Mouse (Mus musculus): ENCODE measurements around the gene Ric8a. TPM values are rescaled to one million over a fixed set of nuclear protein-coding genes. Genes with fewer than 3 reads are reported as not detected.

The Ric8a gene
- total and polyA plus RNA-seq, 3 experiments, result 20.1 to 37.6 (median 23.6) TPM

DNA sequence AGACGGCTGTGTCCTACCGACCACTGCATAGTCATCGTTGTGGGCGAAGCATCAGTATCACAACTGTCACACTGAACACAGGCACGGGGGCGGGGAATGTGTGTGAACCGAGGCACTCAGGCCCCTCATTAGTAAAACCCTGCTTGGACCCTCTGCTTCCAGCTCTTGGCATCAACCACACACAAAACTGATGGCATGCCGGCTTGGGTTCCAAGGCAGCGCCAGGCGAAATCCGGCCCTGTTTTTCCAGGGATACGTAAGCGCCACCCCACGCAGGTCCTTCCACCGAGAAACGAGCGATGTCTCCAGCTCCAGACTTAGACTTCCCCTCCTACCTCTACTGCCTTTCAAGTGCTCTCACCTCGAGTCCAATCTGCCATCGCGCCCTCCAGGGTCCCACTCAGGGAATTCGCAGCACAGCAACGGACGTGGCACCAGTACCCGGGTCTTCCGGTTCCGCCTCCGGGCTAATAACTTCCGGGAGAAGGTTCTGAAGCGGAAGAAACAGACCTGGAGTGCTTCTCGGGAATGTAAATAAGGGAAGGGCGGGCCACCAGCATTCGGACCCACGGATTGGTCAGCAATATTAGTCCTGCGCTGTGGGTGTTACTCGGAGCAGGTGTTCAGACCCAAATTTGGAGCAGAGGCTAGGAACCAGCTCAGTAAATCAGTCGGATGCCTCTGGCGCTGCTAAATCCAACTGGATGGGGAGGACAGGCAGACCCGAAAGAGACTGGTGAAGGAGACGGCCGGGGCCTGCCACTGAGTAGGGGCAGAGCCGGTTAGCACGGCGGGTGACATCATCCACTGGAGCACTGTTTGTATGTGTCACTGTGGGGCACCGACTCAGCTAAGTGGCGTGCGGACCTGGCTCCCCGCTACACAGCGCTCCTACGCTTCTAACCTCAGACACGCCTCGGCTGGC, 635 bp upstream of the Ric8a start, which contains the start of gene Gm45785:
Gm45785 (minus strand) TSS at position 472 of the 925 bp plus-strand sequence.
- H3K36me3 ChIP-seq (ENCODE audit: control insufficient read depth, insufficient read depth, low read length), result no peaks in the 10 kb centered on the region

DNA sequence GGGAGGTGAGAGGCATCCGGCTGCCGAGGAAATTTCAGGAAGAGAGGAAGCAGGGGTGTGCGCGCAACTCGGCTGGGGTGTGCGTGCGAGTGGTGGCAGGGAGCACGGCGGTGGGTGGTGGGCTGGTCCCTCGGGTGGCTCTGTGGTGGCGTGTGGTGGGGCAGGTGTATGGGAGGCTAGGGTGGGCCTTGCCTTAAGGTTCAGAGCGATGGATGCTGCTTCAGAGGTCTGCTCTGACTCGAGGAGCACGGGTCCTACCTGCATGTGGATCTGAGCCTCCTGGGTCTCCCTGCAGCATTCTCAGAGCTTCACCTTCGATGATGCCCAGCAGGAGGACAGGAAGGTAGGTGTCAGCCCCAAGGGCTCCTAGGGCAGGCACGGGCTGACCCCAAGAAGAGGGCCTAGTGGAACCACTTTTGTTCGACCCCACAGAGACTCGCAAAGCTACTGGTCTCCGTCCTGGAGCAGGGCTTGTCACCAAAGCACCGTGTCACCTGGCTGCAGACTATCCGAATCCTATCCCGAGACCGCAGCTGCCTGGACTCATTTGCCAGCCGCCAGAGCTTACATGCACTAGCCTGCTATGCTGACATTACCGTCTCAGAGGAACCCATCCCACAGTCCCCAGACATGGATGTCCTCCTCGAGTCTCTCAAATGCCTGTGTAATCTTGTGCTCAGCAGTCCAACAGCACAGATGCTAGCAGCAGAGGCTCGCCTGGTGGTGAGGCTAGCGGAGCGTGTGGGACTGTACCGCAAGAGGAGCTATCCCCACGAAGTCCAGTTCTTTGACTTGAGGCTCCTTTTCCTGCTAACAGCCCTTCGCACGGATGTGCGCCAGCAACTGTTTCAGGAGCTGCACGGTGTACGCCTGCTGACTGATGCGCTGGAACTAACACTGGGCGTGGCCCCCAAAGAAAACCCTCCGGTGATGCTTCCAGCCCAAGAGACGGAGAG, 1.1 kb downstream of the Ric8a start, which contains the start of gene Bet1l:
Bet1l (minus strand) TSS at position 28 of the 956 bp plus-strand sequence.
- WGBS, result 19% methylated on average over 40 of the region's 40 CpGs
- intact Hi-C loops (cut with DNase I), result loop anchor here (1.0 to 5.0 kb wide), 2 partner anchors 24 to 314 kb away; partner anchors contain the start of genes Rnh1 and Sirt3
- peak within 1 kb of the TSS; percentile 87 for H3K9ac ChIP-seq (ENCODE audit: low read depth, low read length)
- no peaks in the 10 kb centered on the region for H3K36me3 ChIP-seq (ENCODE audit: control insufficient read depth, insufficient read depth, low read length)
- H3K27ac ChIP-seq, result peak within 1 kb of the TSS; percentile 93
- H3K4me1 ChIP-seq (ENCODE audit: control insufficient read depth, insufficient read depth, low read length), result peaks cover 8% of the 10 kb centered on the region
- no peaks in the 10 kb centered on the region for H3K27me3 ChIP-seq (ENCODE audit: control insufficient read depth, insufficient read depth, low read length)
- no peak for DNase-seq
- no peaks in the 10 kb centered on the region; the same call in 1 of the 2 replicates for H3K79me2 ChIP-seq (replicated peaks; ENCODE audit: control insufficient read depth, insufficient read depth, low read length)
- peak within 1 kb of the TSS; percentile 93 for H3K4me3 ChIP-seq
- TF ChIP-seq EP300 (IDR thresholded peaks at IDR 0.05; ENCODE audit: insufficient read depth, low read depth, low read length) (no peak), POLR2A (IDR thresholded peaks at IDR 0.05; ENCODE audit: insufficient read depth, low read depth, low read length) (no peak)

More for the DNA sequence above, 635 bp upstream of the Ric8a start, which contains the start of gene Gm45785:
- peaks cover 8% of the 10 kb centered on the region for H3K4me1 ChIP-seq (ENCODE audit: control insufficient read depth, insufficient read depth, low read length)
- WGBS, result under 1% methylated on average over 51 of the region's 51 CpGs
- TF ChIP-seq CTCF (IDR thresholded peaks at IDR 0.05), result no peak
- TF ChIP-seq POLR2A (IDR thresholded peaks at IDR 0.05; ENCODE audit: insufficient read depth, low read depth, low read length), result peak; percentile 87
- TF ChIP-seq EP300 (IDR thresholded peaks at IDR 0.05; ENCODE audit: insufficient read depth, low read depth, low read length), result peak; percentile 61; the same call in 1 of the 2 replicates
- intact Hi-C loops (cut with DNase I), result loop anchor here (5.0 kb wide), 1 partner anchor 316 kb away; the partner anchor contains the start of gene Rnh1
- no peaks in the 10 kb centered on the region; the same call in 1 of the 2 replicates for H3K79me2 ChIP-seq (replicated peaks; ENCODE audit: control insufficient read depth, insufficient read depth, low read length)
- H3K9ac ChIP-seq (ENCODE audit: low read depth, low read length), result peak within 1 kb of the TSS; percentile 85
- H3K27me3 ChIP-seq (ENCODE audit: control insufficient read depth, insufficient read depth, low read length), result no peaks in the 10 kb centered on the region
- H3K27ac ChIP-seq, result peak within 1 kb of the TSS; percentile 93
- DNase-seq, result peak; percentile 84 to 91
- H3K4me3 ChIP-seq, result peak within 1 kb of the TSS; percentile 93

DNA sequence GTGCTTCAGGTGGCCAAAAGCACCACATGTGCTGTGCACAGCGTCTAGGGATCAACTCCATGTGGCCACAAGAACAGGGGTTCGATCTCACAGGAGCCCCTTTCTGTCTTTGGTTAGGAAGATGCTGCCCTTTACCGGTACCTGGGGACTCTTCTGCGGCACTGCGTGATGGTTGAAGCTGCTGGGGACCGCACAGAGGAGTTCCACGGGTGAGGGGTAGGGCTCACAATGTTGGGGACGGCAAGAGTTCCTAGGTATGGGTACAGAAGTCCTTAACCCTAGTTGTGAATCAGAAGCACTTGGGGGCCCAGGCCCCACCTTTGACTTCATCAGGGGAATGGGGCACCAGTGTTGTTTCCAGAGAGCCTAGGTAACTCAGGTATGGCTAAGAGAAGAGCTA, 2.0 kb downstream of the Ric8a start:
- Histone ChIP-seq H3K9ac (ENCODE audit: low read depth, low read length) (no peak overlapping the region), H3K79me2 (replicated peaks; ENCODE audit: control insufficient read depth, insufficient read depth, low read length) (no peaks in the 10 kb centered on the region; the same call in 1 of the 2 replicates), H3K27me3 (ENCODE audit: control insufficient read depth, insufficient read depth, low read length) (no peaks in the 10 kb centered on the region), H3K4me3 (no peak overlapping the region), H3K36me3 (ENCODE audit: control insufficient read depth, insufficient read depth, low read length) (no peaks in the 10 kb centered on the region), H3K27ac (no peak overlapping the region), H3K4me1 (ENCODE audit: control insufficient read depth, insufficient read depth, low read length) (peaks cover 8% of the 10 kb centered on the region)
- 94% methylated on average over 8 of the region's 8 CpGs for WGBS
- no peak for TF ChIP-seq EP300 (IDR thresholded peaks at IDR 0.05; ENCODE audit: insufficient read depth, low read depth, low read length)
- no peak for TF ChIP-seq POLR2A (IDR thresholded peaks at IDR 0.05; ENCODE audit: insufficient read depth, low read depth, low read length)
- TF ChIP-seq CTCF (IDR thresholded peaks at IDR 0.05), result no peak
- no peak for DNase-seq
- intact Hi-C loops (cut with DNase I), result loop anchor here (5.0 kb wide), 1 partner anchor 314 kb away; the partner anchor contains the start of gene Rnh1

DNA sequence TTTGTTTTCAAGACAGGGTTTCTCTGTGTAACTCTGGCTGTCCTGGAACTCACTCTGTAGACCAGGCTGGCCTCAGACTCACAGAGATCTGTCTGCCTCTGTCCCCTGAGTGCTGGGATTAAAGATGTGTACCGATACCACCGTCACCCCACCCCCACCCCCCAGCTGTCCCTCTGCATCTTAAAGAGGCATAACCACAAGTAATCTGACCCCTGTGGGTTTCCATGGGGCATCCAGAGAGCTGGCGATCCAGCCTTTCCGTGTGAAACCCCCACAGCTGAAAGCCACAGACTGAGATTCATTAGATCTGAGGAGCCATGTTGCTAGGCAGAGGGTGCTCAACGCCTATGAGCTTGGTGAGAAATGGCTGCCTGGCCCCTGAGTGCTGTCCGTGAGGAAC, 3.2 kb downstream of the Ric8a start:
- DNase-seq, result no peak
- H3K4me3 ChIP-seq, result no peak overlapping the region
- no peaks in the 10 kb centered on the region for H3K36me3 ChIP-seq (ENCODE audit: control insufficient read depth, insufficient read depth, low read length)
- H3K79me2 ChIP-seq (replicated peaks; ENCODE audit: control insufficient read depth, insufficient read depth, low read length), result no peaks in the 10 kb centered on the region; the same call in 1 of the 2 replicates
- H3K9ac ChIP-seq (ENCODE audit: low read depth, low read length), result no peak overlapping the region
- no peak overlapping the region for H3K27ac ChIP-seq
- intact Hi-C loops (cut with DNase I), result loop anchor here (5.0 kb wide), 1 partner anchor 312 kb away; the partner anchor contains the start of gene Rnh1
- TF ChIP-seq CTCF (IDR thresholded peaks at IDR 0.05) (no peak), POLR2A (IDR thresholded peaks at IDR 0.05; ENCODE audit: insufficient read depth, low read depth, low read length) (no peak), EP300 (IDR thresholded peaks at IDR 0.05; ENCODE audit: insufficient read depth, low read depth, low read length) (no peak)
- H3K4me1 ChIP-seq (ENCODE audit: control insufficient read depth, insufficient read depth, low read length), result peaks cover 7% of the 10 kb centered on the region
- WGBS, result 80% methylated on average over 6 of the region's 6 CpGs
- no peaks in the 10 kb centered on the region for H3K27me3 ChIP-seq (ENCODE audit: control insufficient read depth, insufficient read depth, low read length)

DNA sequence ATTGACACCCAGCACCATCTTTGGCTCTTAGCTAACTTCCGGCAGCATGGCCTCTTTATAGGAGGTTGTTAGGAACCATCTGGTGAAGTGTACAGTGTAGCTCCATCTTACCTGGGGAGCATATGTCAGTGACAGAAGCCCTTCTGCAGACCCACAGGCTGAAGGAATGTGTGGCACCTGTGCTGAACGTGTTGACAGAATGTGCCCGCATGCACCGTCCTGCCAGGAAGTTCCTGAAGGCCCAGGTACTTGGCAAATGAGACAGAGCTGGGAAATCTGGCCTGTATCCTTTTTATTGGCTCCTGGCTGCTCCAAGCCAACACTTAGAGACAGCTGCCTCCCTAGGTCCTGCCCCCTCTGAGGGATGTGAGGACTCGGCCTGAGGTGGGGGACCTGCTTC, 4.0 kb downstream of the Ric8a start:
- no peak overlapping the region for H3K4me3 ChIP-seq
- no peak overlapping the region for H3K9ac ChIP-seq (ENCODE audit: low read depth, low read length)
- H3K27ac ChIP-seq, result no peak overlapping the region
- WGBS, result 87% methylated on average over 5 of the region's 5 CpGs
- intact Hi-C loops (cut with DNase I), result no loop called here
- H3K27me3 ChIP-seq (ENCODE audit: control insufficient read depth, insufficient read depth, low read length), result no peaks in the 10 kb centered on the region
- DNase-seq, result peak in 1 of 2 experiments; percentile 14
- no peaks in the 10 kb centered on the region; the same call in 1 of the 2 replicates for H3K79me2 ChIP-seq (replicated peaks; ENCODE audit: control insufficient read depth, insufficient read depth, low read length)
- TF ChIP-seq CTCF (IDR thresholded peaks at IDR 0.05), result no peak
- H3K4me1 ChIP-seq (ENCODE audit: control insufficient read depth, insufficient read depth, low read length), result peaks cover 5% of the 10 kb centered on the region
- no peaks in the 10 kb centered on the region for H3K36me3 ChIP-seq (ENCODE audit: control insufficient read depth, insufficient read depth, low read length)
